Mouse (Mus musculus): Measurements from ENCODE around the gene Camk2b.
"Not testable (repeated sequence)": the region's sequence is repeated elsewhere in the genome, so short reads cannot be mapped to it uniquely, and the experiment has no call there.

The Camk2b gene

DNA sequence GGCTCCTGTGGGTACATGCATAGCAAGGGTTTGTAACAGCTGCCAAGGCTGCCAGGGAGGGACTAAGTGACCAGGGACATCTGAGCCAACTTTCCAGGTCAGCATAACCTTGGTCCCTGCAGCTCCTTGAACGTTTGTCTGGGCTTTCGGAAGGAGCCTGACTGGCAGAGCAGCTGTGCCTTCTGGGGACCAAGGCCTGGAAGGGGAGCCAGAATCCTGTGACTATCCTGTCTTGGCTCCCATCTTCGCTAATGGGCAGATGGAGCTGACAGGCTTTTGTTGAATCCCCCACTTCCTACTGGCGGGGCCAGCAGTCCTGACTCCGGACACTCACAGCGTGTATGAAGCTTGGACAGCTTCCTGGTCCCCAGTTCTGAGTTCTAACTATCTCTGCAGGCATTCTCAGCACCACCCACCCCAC is 51.1 kb downstream of the Camk2b start:
- no peak for DNase-seq (ENCODE audit: low spot score in 2 of 2)

GRCm38 (mm10) chr11:6013359-6013758 is 52.8 kb downstream of the Camk2b start:
- no peak for DNase-seq (ENCODE audit: low spot score in 2 of 2)

GRCm38 (mm10) chr11:6011879-6012278 is 54.3 kb downstream of the Camk2b start:
- no peak for DNase-seq (ENCODE audit: low spot score in 2 of 2)

GRCm38 (mm10) chr11:6010751-6011482 is 55.2 kb downstream of the Camk2b start:
- DNase-seq (ENCODE audit: low spot score in 2 of 2), result not testable (repeated sequence)

DNA sequence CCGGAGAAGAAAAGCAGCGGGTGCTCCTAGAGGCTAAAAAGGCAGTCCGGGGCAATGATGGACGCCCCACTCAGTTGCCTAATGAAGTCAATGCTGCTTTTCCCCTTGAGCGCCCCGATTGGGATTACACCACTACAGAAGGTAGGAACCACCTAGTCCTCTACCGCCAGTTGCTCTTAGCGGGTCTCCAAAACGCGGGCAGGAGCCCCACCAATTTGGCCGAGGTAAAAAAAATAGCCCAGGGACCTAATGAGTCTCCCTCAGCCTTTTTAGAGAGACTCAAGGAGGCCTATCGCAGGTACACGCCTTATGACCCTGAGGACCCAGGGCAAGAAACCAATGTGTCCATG is 58.4 kb downstream of the Camk2b start:
- not testable (repeated sequence) for DNase-seq (ENCODE audit: low spot score in 2 of 2)

- DNase-seq (ENCODE audit: low spot score in 2 of 2), result not testable (repeated sequence)
Measured at GRCm38 (mm10) chr11:6007010-6007778, 59.0 kb downstream of the Camk2b start.

DNA sequence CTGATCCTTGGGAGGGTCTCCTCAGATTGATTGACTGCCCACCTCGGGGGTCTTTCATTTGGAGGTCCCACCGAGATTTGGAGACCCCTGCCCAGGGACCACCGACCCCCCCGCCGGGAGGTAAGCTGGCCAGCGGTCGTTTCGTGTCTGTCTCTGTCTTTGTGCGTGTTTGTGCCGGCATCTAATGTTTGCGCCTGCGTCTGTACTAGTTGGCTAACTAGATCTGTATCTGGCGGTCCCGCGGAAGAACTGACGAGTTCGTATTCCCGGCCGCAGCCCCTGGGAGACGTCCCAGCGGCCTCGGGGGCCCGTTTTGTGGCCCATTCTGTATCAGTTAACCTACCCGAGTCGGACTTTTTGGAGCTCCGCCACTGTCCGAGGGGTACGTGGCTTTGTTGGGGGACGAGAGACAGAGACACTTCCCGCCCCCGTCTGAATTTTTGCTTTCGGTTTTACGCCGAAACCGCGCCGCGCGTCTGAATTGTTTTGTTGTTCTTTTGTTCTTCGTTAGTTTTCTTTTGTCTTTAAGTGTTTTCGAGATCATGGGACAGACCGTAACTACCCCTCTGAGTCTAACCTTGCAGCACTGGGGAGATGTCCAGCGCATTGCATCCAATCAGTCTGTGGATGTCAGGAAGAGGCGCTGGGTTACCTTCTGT is 59.7 kb downstream of the Camk2b start:
- DNase-seq (ENCODE audit: low spot score in 2 of 2), result not testable (repeated sequence)

DNA sequence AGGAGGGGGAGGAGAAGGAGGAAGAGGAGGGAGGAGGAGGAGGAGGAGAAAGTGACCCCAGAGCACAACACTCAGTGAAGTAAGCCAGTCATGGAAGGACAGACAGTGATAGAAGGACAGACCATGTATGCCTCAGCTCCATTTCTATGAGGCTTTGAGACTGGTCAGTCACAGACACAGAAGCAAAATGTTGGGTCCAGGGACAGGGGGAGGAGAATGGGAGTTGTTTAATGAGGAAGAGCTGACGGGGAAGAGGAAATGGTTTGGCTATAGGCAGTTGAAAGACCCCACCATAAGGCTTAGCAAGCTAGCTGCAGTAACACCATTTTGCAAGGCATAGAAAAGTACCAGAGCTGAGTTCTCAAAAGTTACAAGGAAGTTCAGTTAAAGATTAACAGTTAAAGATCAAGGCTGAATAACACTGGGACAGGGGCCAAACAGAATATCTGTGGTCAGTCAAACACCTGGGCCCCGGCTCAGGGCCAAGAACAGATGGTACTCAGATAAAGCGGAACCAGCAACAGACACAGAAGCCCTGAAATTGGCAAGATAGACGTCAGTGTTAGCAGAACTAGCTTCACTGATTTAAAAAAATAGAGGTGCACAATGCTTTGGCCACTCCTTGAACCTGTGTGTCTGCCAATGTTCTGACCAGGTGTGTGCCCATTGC is 60.7 kb downstream of the Camk2b start:
- not testable (repeated sequence) for DNase-seq (ENCODE audit: low spot score in 2 of 2)

GRCm38 (mm10) chr11:6003046-6003639 is 63.0 kb downstream of the Camk2b start:
- no peak for DNase-seq (ENCODE audit: low spot score in 2 of 2)

DNA sequence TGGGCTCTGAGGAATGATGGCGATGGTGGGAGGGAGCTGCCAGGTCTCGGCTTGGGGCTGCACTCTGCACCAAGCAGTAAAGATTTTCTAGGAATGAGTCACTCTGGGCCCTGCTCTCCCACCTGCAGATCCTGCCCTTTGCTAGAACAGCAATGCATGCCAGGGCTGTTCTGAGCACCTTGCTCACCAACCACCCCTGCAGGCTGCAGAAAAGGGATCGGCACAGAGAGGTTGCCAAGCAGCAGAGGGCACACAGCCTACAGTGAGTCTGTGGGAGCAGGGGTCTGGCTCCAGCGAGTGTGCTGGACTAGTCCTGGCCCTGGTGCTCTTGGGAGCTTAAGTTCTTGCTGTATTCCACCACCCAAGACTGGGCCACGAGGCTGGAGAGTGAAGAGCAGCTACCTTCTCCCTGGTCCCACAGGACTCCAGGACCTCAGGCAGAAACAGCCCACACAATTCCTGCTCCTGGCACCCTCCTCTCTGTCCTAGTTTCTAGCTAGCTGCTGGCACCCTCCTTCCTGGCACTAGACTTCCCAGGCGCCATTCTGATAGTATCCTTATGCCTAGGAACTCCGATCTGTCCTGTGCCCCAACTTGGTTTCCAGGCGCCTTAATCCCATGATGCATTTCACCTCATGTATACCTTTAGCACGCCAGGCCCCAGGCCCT is 64.0 kb downstream of the Camk2b start:
- DNase-seq (ENCODE audit: low spot score in 2 of 2), result no peak

GRCm38 (mm10) chr11:6000961-6001682 is 65.0 kb downstream of the Camk2b start:
- DNase-seq (ENCODE audit: low spot score in 2 of 2), result no peak

DNA sequence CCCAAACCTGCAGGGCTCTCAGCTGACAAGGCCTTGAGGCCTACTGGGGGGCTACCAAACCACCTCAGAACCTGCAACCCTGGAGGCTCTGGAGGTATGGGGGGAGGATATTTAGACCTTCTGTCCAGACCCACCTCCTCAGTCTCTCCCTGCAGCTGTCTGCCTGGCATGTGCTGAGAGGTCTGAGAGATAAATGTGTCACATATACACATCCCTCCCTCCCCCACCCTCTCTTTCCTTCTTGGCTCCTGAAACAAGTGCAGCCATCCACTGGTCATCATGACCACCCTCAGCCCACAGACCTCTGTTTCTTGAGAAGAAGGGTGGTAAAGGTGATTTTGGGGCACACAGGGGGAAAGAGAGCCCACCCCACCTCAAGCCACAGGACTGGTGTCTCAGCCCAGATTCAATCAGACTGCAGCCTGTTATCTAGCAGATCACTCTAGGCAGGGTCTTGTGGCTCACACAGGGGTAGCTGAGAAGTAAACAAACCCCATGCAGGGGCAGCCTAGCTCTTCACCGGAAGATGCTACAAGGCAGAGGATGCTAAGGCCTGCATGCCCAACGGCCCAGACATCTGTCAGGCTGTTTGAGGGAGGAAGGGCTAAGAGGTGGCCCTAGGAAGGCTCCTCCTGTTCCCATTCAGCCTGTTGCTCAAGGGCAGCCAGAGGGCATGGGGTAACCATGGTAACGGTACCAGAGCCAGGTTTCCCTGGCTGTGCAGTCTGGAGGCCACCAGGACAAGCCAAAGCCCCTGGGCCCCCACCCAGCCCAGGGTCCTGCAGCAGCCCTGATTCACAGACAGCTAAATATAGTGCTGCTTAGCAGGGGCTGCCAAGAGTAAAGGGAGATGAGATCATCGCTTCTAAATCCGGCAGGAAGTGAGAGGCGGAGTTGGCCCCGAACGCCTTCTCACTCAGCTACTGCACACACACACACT is 66.1 kb downstream of the Camk2b start:
- DNase-seq (ENCODE audit: low spot score in 2 of 2), result peak in 1 of 2 experiments; percentile 16

DNA sequence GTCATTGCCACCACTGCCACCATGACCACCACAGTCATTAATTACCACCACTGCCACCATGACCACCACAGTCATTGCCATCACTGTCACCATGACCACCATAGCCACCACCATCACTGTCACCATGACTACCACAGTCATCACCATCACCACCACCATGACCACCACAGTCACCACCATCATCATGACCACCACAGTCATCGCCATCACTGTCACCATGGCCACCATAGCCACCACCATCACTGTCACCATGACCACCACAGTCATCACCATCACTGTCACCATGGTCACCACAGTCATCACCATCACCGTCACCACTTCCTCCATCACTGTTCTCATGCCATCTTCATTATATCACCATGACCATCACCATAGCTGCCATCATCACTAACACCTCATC is 67.7 kb downstream of the Camk2b start:
- DNase-seq (ENCODE audit: low spot score in 2 of 2), result no peak

DNA sequence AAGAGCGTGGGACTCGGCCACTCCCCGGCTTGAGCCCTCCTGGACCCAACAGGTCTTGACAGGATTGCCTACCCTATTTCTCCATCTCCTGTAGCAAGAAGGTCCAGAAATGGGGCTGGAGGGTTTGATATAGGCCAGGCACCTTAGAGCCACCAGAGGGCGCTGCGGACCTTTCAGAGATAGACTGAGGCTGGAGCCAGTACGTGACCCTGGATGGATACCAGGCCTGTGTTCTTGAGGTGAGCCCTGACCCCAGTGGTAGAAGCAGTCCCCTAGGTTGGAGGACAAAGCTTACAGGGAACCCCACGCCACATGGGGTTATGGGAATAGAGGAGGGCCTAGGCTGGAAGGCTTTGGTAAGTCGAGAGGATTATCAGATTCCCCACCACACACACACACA is 70.2 kb downstream of the Camk2b start:
- DNase-seq (ENCODE audit: low spot score in 2 of 2), result peak; percentile 62 to 75

- DNase-seq (ENCODE audit: low spot score in 2 of 2), result no peak
Measured at GRCm38 (mm10) chr11:5994880-5995279, 71.3 kb downstream of the Camk2b start.

- no peak for DNase-seq (ENCODE audit: low spot score in 2 of 2)
Measured at GRCm38 (mm10) chr11:5994212-5994611, 72.0 kb downstream of the Camk2b start.

DNA sequence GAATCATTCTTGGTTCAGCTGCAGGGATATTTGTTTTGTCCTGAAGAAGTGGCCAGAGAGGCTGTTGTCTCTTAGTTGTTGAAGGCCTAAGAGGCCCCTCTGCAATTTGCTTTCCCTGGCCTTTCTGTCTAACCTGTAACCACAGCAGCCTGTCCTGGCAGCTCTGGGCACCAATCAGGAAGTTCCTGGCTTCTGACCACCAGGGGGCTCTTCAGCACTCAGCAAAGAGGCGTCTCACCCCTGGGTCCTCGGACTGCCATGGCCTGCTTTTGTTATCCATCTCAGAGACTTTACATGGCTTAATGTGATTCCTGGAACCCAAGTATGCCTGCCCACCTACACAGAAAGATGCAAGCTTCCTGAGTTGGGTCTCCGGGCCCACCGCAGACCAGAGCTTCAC is 75.3 kb downstream of the Camk2b start:
- peak in 1 of 2 experiments; percentile 47 for DNase-seq (ENCODE audit: low spot score in 2 of 2)

- DNase-seq (ENCODE audit: low spot score in 2 of 2), result no peak
Measured at GRCm38 (mm10) chr11:5989954-5990593, 76.1 kb downstream of the Camk2b start.

- DNase-seq (ENCODE audit: low spot score in 2 of 2), result no peak
Measured at GRCm38 (mm10) chr11:5988126-5988525, 78.0 kb downstream of the Camk2b start.

Data from spleen, postnatal 14 days (tissue).